Mouse (Mus musculus) embryonic facial prominence, embryonic 14.5 days (tissue): ENCODE data around the gene Atmin. TPM values are rescaled to one million over a fixed set of nuclear protein-coding genes. Genes with fewer than 3 reads are reported as not detected.

ENCODE experiments used
- ATAC-seq: fragments of 200-750 bp; cut with Nextera tagmentation; 2 replicates; pipeline ENCODE4 v1.8.0; 2017; ENCODE audit warnings: low read depth, moderate number of reproducible peaks, moderate TSS enrichment
- DNase-seq: peaks from one replicate; pipeline ENCODE4 v3.0.0-alpha.2; 2015; ENCODE audit warnings: low spot score
- H3K27ac ChIP-seq: fragments of 300-500 bp; sonication (generic); replicated peaks from 2 replicates; pipeline ENCODE4 v1.5.1; 2014; ENCODE audit warnings: low read depth, mild to moderate bottlenecking, low read length, moderate library complexity
- H3K27me3 ChIP-seq: fragments of 300-500 bp; sonication (generic); replicated peaks from 2 replicates; pipeline ENCODE4 v1.6.1; 2014; ENCODE audit warnings: low read length; ENCODE audit not compliant: control insufficient read depth, insufficient read depth
- H3K36me3 ChIP-seq: fragments of 300-500 bp; sonication (generic); 2 replicates; pipeline ENCODE4 v1.6.1; 2014; ENCODE audit warnings: low read length, mixed read lengths; ENCODE audit not compliant: control insufficient read depth, insufficient read depth
- H3K4me1 ChIP-seq: fragments of 300-500 bp; sonication (generic); 2 replicates; pipeline ENCODE4 v1.6.1; 2014; ENCODE audit warnings: antibody characterized with exemption, low read length; ENCODE audit not compliant: control insufficient read depth, insufficient read depth
- H3K4me2 ChIP-seq: fragments of 300-500 bp; sonication (generic); 2 replicates; pipeline ENCODE4 v1.6.1; 2014; ENCODE audit warnings: low read depth, mild to moderate bottlenecking, low read length, moderate library complexity, mixed read lengths
- H3K4me3 ChIP-seq: fragments of 300-500 bp; sonication (generic); 2 replicates; pipeline ENCODE4 v1.5.1; 2014; ENCODE audit warnings: low read depth, mild to moderate bottlenecking, low read length
- H3K9ac ChIP-seq: fragments of 300-500 bp; sonication (generic); 2 replicates; pipeline ENCODE4 v1.6.1; 2014; ENCODE audit warnings: low read depth, mild to moderate bottlenecking, low read length, moderate library complexity, mixed read lengths
- H3K9me3 ChIP-seq: fragments of 300-500 bp; sonication (generic); 2 replicates; pipeline ENCODE4 v1.6.1; 2016; ENCODE audit warnings: low read length; ENCODE audit not compliant: control insufficient read depth
- WGBS: fragments of 180-500 bp; shearing (Covaris S2); extraction: QIAGEN DNeasy Blood & Tissue Kit; methylation state at CpG from one replicate; pipeline ENCODE4 v1.1.7; 2014; 5-methylcytosine and 5-hydroxymethylcytosine counted together
- polyA plus RNA-seq: library from polyadenylated mRNA; unstranded; fragments of >200 nt; fragmentation: Nextera tagmentation; extraction: Ambion mirVana; gene quantifications from 2 replicates; pipeline ENCODE4 v1.2.1, GENCODE M21; 2014

Gene Atmin
- polyA plus RNA-seq, 1 experiment from 2014 or later, result 12.7 TPM

DNA sequence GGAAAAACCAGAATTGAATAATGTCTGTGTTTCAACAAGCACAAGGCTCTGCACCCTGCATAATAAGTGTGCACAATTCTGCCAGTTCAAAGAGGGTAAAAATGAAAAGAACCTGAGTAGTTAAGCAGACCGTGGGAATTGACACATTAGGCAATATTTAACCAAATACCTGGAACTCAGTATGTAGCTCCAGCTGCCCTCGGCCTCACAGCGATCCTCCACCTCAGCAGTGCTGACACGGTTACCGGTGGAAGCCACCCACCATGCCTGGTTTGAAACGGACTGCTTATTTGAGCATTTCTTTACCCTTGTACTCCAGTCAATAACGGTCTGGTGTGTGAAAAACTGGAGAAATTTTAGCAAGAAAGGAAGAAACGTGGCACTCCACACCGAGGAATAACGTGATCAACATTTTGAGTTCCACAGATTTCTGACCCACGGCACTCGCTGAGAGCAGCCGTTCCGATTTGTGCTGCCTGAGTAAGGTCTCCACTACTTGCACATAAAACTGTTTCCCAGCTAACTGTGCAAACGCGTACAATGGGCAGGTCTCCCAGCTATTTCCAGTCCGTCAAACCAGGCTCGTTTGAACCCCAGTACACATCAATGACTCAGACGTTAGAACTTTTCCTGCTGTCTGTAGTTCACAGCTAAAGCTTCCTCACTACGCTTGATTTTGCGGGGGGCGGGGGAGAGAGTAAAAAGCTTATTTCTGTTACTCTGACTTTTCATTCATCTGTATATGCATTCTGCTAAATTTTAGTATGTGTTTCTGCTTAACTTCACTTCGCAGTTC lies 49.2 kb downstream of the Atmin start:
- Histone ChIP-seq H3K36me3 (peaks cover 4% of the 10 kb centered on the region; the same call in 1 of the 2 replicates), H3K9me3 (no peaks in the 10 kb centered on the region), H3K9ac (peak overlapping the region; percentile 69), H3K27ac (no peak overlapping the region), H3K4me2 (peak overlapping the region; percentile 91), H3K4me3 (peak overlapping the region; percentile 73), H3K4me1 (peaks cover 8% of the 10 kb centered on the region), H3K27me3 (no peaks in the 10 kb centered on the region)
- DNase-seq (peak; percentile 27), ATAC-seq (no peak)
- WGBS, result 9% methylated on average over 23 of the region's 23 CpGs

GRCm38 (mm10) chr8:116993095-116993867 lies 50.1 kb downstream of the Atmin start, which contains the start of gene Gcsh:
Gene Gcsh (minus strand): TSS chr8:116993537.
- Histone ChIP-seq H3K9ac (peak within 1 kb of the TSS; percentile 69), H3K27ac (peak within 1 kb of the TSS; percentile 63), H3K4me2 (peak within 1 kb of the TSS; percentile 91), H3K4me1 (peaks cover 8% of the 10 kb centered on the region), H3K4me3 (peak within 1 kb of the TSS; percentile 73), H3K9me3 (no peaks in the 10 kb centered on the region), H3K27me3 (no peaks in the 10 kb centered on the region), H3K36me3 (no peaks in the 10 kb centered on the region; the same call in 1 of the 2 replicates)
- ATAC-seq, result peak; percentile 100
- DNase-seq, result peak; percentile 100
- WGBS, result 1% methylated on average over 46 of the region's 56 CpGs

DNA sequence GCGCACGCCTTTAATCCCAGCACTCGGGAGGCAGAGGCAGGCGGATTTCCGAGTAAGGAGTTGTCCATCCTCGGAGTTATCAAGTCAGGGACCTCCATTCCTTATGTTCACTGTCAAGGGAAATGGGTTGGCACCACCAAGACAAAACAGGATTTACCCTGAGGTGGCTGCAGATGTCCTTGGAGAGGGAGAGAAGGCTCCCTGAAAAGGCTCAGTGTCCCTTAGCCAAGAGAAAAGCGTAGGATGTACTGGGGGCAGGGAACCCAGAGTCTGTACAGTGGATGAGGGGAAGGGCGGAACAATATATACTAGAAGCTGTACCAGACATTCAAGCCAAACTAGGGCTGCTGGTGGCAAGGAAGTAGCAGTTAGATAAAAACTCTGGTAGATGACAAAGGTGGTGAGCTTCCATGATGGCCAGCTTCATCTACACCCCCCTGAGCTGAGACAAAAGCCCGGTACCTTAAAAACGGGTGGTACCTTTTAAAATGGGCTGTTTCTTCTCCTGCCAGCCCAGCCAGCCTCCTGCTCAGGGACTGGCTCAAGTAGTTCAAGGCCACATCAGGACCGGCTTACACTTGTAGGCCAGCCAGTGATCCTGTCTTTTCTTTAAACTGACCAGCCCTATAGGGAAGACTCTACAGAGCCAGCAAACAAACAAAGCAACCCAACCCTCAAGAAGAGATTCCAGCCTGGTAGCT lies 51.0 kb downstream of the Atmin start:
- WGBS, result 65% methylated on average over 11 of the region's 11 CpGs
- peak overlapping the region; percentile 73 for H3K4me3 ChIP-seq
- H3K9me3 ChIP-seq, result no peaks in the 10 kb centered on the region
- H3K27ac ChIP-seq, result peak overlapping the region; percentile 63; the same call in 1 of the 2 replicates
- no peak for ATAC-seq
- DNase-seq, result no peak
- peak overlapping the region; percentile 91 for H3K4me2 ChIP-seq
- H3K9ac ChIP-seq, result peak overlapping the region; percentile 54
- H3K36me3 ChIP-seq, result no peaks in the 10 kb centered on the region
- peaks cover 8% of the 10 kb centered on the region for H3K4me1 ChIP-seq
- no peaks in the 10 kb centered on the region for H3K27me3 ChIP-seq

Other genes with a start within 250 kb of the Atmin start
- gene Cdyl2, start 210.4 kb upstream of the Atmin start, polyA plus RNA-seq, result 9.3 and 11.4 TPM in 2 replicates
- gene Cmc2, start 21.9 kb upstream of the Atmin start, polyA plus RNA-seq, result 74.4 and 77.7 TPM in 2 replicates
- gene Cenpn, start 21.7 kb upstream of the Atmin start, polyA plus RNA-seq, result 27.9 and 31.7 TPM in 2 replicates
- gene 1700030J22Rik, start 35.6 kb downstream of the Atmin start, polyA plus RNA-seq, result 1.2 and 2.4 TPM in 2 replicates
- 105 and 116 TPM in 2 replicates for gene Gcsh, start 50.1 kb downstream of the Atmin start, polyA plus RNA-seq
- 0.03 and 0.13 TPM in 2 replicates for gene Pkd1l2, start 139.1 kb downstream of the Atmin start, polyA plus RNA-seq
- 0.15 and 0.34 TPM in 2 replicates for gene Bco1, start 152.5 kb downstream of the Atmin start, polyA plus RNA-seq
- 3.0 and 3.5 TPM in 2 replicates for gene Gan, start 214.7 kb downstream of the Atmin start, polyA plus RNA-seq